Mouse (Mus musculus): ENCODE measurements around the gene Cux1.

Gene Cux1

GRCm38 (mm10) chr5:136240381-136240780, 326.9 kb downstream of the Cux1 start:
- in situ Hi-C loops (cut with MboI; ENCODE audit: unreplicated experiment in 2 of 2): loop anchor here in 1 of 2 experiments (5.0 kb wide), 1 partner anchor 263 kb away; no protein-coding TSS in a partner anchor

- in situ Hi-C loops (cut with MboI; ENCODE audit: unreplicated experiment in 2 of 2): no loop called here
These were observed 329.7 kb downstream of the Cux1 start for GRCm38 (mm10) chr5:136237607-136238006.

GRCm38 (mm10) chr5:136236611-136237010, 330.7 kb downstream of the Cux1 start:
- in situ Hi-C loops (cut with MboI; ENCODE audit: unreplicated experiment in 2 of 2): no loop called here

GRCm38 (mm10) chr5:136230348-136231035, 336.8 kb downstream of the Cux1 start:
- in situ Hi-C loops (cut with MboI; ENCODE audit: unreplicated experiment in 2 of 2): no loop called here

- in situ Hi-C loops (cut with MboI; ENCODE audit: unreplicated experiment in 2 of 2): no loop called here
These were observed 340.9 kb downstream of the Cux1 start for GRCm38 (mm10) chr5:136226246-136226876.

- in situ Hi-C loops (cut with MboI; ENCODE audit: unreplicated experiment in 2 of 2): no loop called here
These were observed 348.7 kb downstream of the Cux1 start for GRCm38 (mm10) chr5:136218585-136218984.

- in situ Hi-C loops (cut with MboI; ENCODE audit: unreplicated experiment in 2 of 2): no loop called here
These were observed 349.3 kb downstream of the Cux1 start for GRCm38 (mm10) chr5:136217932-136218381.

GRCm38 (mm10) chr5:136217004-136217665, 350.2 kb downstream of the Cux1 start:
- in situ Hi-C loops (cut with MboI; ENCODE audit: unreplicated experiment in 2 of 2): no loop called here

- in situ Hi-C loops (cut with MboI; ENCODE audit: unreplicated experiment in 2 of 2): no loop called here
These were observed 351.3 kb downstream of the Cux1 start for GRCm38 (mm10) chr5:136215958-136216357.

- in situ Hi-C loops (cut with MboI; ENCODE audit: unreplicated experiment in 2 of 2): no loop called here
These were observed 352.1 kb downstream of the Cux1 start for GRCm38 (mm10) chr5:136215211-136215610.

- in situ Hi-C loops (cut with MboI; ENCODE audit: unreplicated experiment in 2 of 2): loop anchor here in 1 of 2 experiments (5.0 kb wide), 1 partner anchor 509 kb away; no protein-coding TSS in a partner anchor
These were observed 353.6 kb downstream of the Cux1 start for GRCm38 (mm10) chr5:136213716-136214115.

GRCm38 (mm10) chr5:136212716-136213115, 354.6 kb downstream of the Cux1 start:
- in situ Hi-C loops (cut with MboI; ENCODE audit: unreplicated experiment in 2 of 2): loop anchor here in 1 of 2 experiments (5.0 kb wide), 1 partner anchor 510 kb away; no protein-coding TSS in a partner anchor

GRCm38 (mm10) chr5:136211341-136212102, 355.8 kb downstream of the Cux1 start:
- in situ Hi-C loops (cut with MboI; ENCODE audit: unreplicated experiment in 2 of 2): loop anchor here in 1 of 2 experiments (5.0 kb wide), 1 partner anchor 511 kb away; no protein-coding TSS in a partner anchor

GRCm38 (mm10) chr5:136210549-136210948, 356.7 kb downstream of the Cux1 start:
- in situ Hi-C loops (cut with MboI; ENCODE audit: unreplicated experiment in 2 of 2): loop anchor here in 1 of 2 experiments (5.0 kb wide), 1 partner anchor 512 kb away; no protein-coding TSS in a partner anchor

- in situ Hi-C loops (cut with MboI; ENCODE audit: unreplicated experiment in 2 of 2): loop anchor here (5.0 kb wide), 3 partner anchors 45 to 555 kb away; partner anchors contain the start of gene Sh2b2 (in 1 of the 2)
These were observed 365.5 kb downstream of the Cux1 start for GRCm38 (mm10) chr5:136201832-136202231.

- in situ Hi-C loops (cut with MboI; ENCODE audit: unreplicated experiment in 2 of 2): loop anchor here (5.0 to 25.0 kb wide), 2 partner anchors 112 to 297 kb away; partner anchors contain the start of gene Rasa4 (in 1 of the 2)
These were observed 367.8 kb downstream of the Cux1 start for GRCm38 (mm10) chr5:136199526-136199925.

- in situ Hi-C loops (cut with MboI; ENCODE audit: unreplicated experiment in 2 of 2): loop anchor here (5.0 to 25.0 kb wide), 2 partner anchors 111 to 296 kb away; partner anchors contain the start of gene Rasa4 (in 1 of the 2)
These were observed 368.6 kb downstream of the Cux1 start, which contains the start of gene Prkrip1 for GRCm38 (mm10) chr5:136198474-136199391. TSS of gene Prkrip1 (minus strand) at chr5:136198963.
